In the genomic region with DNA sequence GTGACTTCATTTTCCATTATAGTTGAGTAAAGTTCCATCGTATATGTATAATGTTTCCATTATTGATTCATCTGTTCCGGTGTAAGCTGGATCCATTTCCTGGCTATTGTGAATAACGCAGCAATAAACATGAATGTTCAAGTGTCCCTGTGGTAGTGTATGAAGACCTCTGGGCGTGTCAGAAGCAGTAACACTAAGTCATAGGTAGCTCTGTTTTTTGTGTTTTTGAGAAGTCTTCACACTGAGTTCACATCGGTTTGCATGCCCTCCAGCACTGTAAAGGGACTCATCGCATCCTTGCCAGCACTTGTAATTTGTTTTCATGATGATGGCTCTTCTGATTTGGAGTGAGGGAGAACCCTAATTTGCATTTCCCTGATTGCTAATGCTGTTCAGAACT, we compare ENCODE assay signal across 7 mouse cellular contexts. TPM values are rescaled to one million over a fixed set of nuclear protein-coding genes. Genes with fewer than 3 reads are reported as not detected.
DNase-seq lines count a peak whose midpoint lies in the region; ATAC-seq and TF ChIP-seq lines count a peak whose summit lies in the region.

Tsga10 (minus strand) TSS at position 144 of the 400 bp plus-strand sequence.

- TF ChIP-seq POLR2A in embryonic fibroblast, embryonic 13.5 days (IDR thresholded peaks at IDR 0.05; ENCODE audit: low read depth, low read length), result no peak

- no peaks in the 10 kb centered on the region for H3K9me3 ChIP-seq in lung, embryonic 14.5 days (ENCODE audit: low read depth, low read length)
- no peaks in the 10 kb centered on the region for H3K9me3 ChIP-seq in neural tube, embryonic 12.5 days

- H3K4me1 ChIP-seq in lung, embryonic 14.5 days (ENCODE audit: insufficient read depth), result no peaks in the 10 kb centered on the region
- H3K4me1 ChIP-seq in embryonic fibroblast, embryonic 13.5 days (ENCODE audit: control insufficient read depth, insufficient read depth, low read length), result peaks cover 6% of the 10 kb centered on the region
- H3K4me1 ChIP-seq in neural tube, embryonic 12.5 days, result no peaks in the 10 kb centered on the region

- peak within 1 kb of the TSS; percentile 81 for H3K4me2 ChIP-seq in lung, embryonic 14.5 days
- peak within 1 kb of the TSS; percentile 70 for H3K4me2 ChIP-seq in neural tube, embryonic 12.5 days (replicated peaks)

- intact Hi-C loops in left cerebral cortex, postnatal 10 days (cut with DNase I), result loop anchor here (5.0 kb wide), 1 partner anchor 189 kb away; no protein-coding TSS in a partner anchor

- peak within 1 kb of the TSS; percentile 86 for H3K27ac ChIP-seq in lung, embryonic 14.5 days (ENCODE audit: low read depth)
- H3K27ac ChIP-seq in embryonic fibroblast, embryonic 13.5 days (ENCODE audit: insufficient read depth, low read length), result peak within 1 kb of the TSS; percentile 82
- H3K27ac ChIP-seq in neural tube, embryonic 12.5 days, result peak within 1 kb of the TSS; percentile 57; the same call in 1 of the 2 replicates

- peak within 1 kb of the TSS; percentile 57 for H3K4me3 ChIP-seq in lung, embryonic 14.5 days (ENCODE audit: low read depth, low read length)
- peak within 1 kb of the TSS; percentile 72 for H3K4me3 ChIP-seq in embryonic fibroblast, embryonic 13.5 days (ENCODE audit: insufficient read depth, low read length)
- peak within 1 kb of the TSS; percentile 64 for H3K4me3 ChIP-seq in neural tube, embryonic 12.5 days

- no peaks in the 10 kb centered on the region for H3K27me3 ChIP-seq in lung, embryonic 14.5 days (ENCODE audit: insufficient read depth, low read length)
- H3K27me3 ChIP-seq in neural tube, embryonic 12.5 days (replicated peaks), result peaks cover 3% of the 10 kb centered on the region; the same call in 1 of the 2 replicates

- H3K36me3 ChIP-seq in lung, embryonic 14.5 days (ENCODE audit: insufficient read depth), result no peaks in the 10 kb centered on the region
- no peaks in the 10 kb centered on the region for H3K36me3 ChIP-seq in neural tube, embryonic 12.5 days

- no peak for ATAC-seq in lung, embryonic 14.5 days (ENCODE audit: insufficient read depth)
- ATAC-seq in neural tube, embryonic 12.5 days (ENCODE audit: low FRiP score, low read depth), result no peak

- DNase-seq in lung, embryonic 14.5 days, result no peak
- DNase-seq in lung, postnatal 14 days, result no peak
- DNase-seq in left cerebral cortex, postnatal 10 days (ENCODE audit: extremely low spot score in 1 of 2, low spot score in 2 of 2), result no peak
- DNase-seq in adrenal gland, postnatal 36 days, result no peak
- DNase-seq in adrenal gland, postnatal 4 days (ENCODE audit: low spot score in 2 of 2), result no peak

- H3K9ac ChIP-seq in lung, embryonic 14.5 days, result peak within 1 kb of the TSS; percentile 64
- H3K9ac ChIP-seq in neural tube, embryonic 12.5 days, result peak within 1 kb of the TSS; percentile 66

- TF ChIP-seq CTCF in lung, embryonic 14.5 days (IDR thresholded peaks at IDR 0.05; ENCODE audit: low read depth), result no peak
- no peak for TF ChIP-seq CTCF in embryonic fibroblast, embryonic 13.5 days (IDR thresholded peaks at IDR 0.05; ENCODE audit: borderline replicate concordance, insufficient read depth, low read length)

- WGBS in lung, embryonic 14.5 days, result 80% methylated on average over 6 of the region's 6 CpGs
- WGBS in neural tube, embryonic 12.5 days, result 88% methylated on average over 6 of the region's 6 CpGs

RNA-seq across cellular contexts. Expression of gene Tsga10, which starts in this region (rescaled TPM):
- 7.7 TPM in 2 replicates for polyA plus RNA-seq in lung, embryonic 14.5 days (2014; fragmentation: Nextera tagmentation; extraction: Ambion mirVana)
- polyA plus RNA-seq in embryonic fibroblast, embryonic 13.5 days (2011; ENCODE audit: insufficient read length, low read depth, missing spikeins), result 3.1 and 3.3 TPM in 2 replicates
- total RNA-seq in left cerebral cortex, postnatal 10 days (2021), result 10 to 100 TPM; 13.8 to 14.4 TPM
- 18.1 and 19.3 TPM in 2 replicates for polyA plus RNA-seq in neural tube, embryonic 12.5 days (2016; fragmentation: Nextera tagmentation; extraction: Ambion mirVana)
- 1 to 10 TPM; 5.1 to 5.2 TPM for total RNA-seq in adrenal gland, postnatal 36 days (2021)
- 1 to 10 TPM; 4.6 to 5.9 TPM for total RNA-seq in adrenal gland, postnatal 4 days (2021)
